Mouse (Mus musculus): ENCODE measurements around the gene Adamts20.
"Not testable (repeated sequence)": the region's sequence is repeated elsewhere in the genome, so short reads cannot be mapped to it uniquely, and the experiment has no call there.

The Adamts20 gene

GRCm38 (mm10) chr15:94444043-94444436 lies 21.2 kb downstream of the Adamts20 start:
- DNase-seq, result peak; percentile 3

GRCm38 (mm10) chr15:94443025-94443424 lies 22.2 kb downstream of the Adamts20 start:
- no peak for DNase-seq

GRCm38 (mm10) chr15:94435532-94435931 lies 29.7 kb downstream of the Adamts20 start:
- DNase-seq, result no peak

DNA sequence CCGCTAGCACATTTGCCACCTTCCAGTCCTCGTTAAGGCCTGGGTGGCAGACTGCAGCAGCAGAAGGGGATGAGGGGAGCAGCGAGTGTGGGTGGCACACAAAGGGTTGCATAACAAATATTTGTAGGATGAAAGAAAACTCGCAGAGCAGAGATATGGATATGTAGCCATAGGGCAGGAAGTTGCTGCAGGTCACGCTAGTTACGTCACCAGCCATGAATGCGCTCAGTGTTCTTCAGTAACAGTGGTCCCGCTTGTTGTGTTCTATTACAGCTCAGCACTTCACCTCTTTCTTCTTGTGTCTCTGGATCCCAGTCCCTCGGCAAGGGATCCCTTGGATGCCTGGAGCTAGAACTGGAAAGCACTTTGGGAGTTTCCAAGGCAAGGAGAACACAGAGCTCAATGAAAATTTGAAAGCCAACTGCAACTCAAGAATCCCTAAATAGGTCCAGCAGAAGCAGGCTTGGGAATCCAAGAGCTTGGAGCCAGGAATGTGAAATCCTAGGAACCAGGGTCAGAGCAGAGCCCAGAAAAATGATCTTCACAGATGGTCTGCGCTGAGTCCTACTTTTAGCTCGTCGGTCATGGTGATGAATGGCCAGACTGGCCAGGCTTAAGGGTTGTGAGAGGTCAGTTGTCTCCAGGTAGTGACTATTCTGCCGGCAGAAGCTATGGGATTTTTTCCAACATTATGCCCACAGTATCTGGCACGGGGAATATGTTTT lies 34.4 kb downstream of the Adamts20 start:
- DNase-seq, result no peak

DNA sequence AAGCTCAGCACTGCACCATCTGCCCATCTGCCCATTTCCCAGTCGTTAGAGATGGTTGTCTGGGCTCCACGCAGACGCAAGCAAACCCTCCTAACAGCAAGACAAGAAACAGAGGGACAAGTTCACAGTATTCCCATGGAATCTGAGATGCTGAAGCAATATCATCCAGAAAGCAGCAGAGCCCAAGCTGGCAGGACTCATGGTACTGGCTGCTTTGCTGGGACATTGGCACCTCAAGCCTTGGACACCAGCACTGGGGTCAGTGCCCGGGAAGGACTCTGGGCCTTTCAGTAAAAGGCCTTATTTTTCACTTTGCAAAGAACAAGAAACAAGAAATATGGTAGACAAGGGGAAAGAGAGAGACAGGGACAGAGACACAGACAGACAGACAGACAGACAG lies 36.5 kb downstream of the Adamts20 start:
- no peak for DNase-seq

DNA sequence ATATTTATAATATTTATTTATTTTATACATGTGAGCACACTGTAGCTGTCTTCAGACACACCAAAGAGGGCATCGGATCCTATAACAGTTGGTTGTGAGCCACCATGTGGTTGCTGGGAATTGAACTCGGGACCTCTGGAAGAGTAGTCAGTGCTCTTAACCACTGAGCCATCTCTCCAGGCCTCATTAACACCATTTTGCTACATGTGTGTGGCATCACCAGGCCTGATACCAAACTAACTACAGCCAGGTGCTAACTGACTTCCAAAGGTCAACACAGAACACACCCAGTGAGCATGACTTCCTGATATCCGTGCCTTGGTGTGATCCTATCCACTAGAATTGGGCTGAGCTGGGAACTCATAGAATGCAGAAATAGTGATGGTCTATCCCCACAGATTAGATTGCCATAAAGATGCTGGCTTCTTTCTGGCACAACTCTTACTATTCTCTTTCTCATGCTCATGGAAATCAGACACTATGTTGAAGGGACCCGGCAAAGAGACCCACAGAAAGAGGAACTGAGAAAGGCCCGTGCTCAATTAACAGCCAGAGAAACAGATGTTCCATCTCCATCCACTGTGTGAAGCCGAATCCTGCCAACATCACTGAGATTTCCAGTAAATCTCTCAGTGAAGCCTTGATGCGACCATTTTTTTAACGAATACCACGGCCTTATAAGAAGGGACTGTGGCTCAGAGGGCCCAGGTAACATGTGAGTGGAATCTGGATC lies 37.6 kb downstream of the Adamts20 start:
- no peak for DNase-seq

DNA sequence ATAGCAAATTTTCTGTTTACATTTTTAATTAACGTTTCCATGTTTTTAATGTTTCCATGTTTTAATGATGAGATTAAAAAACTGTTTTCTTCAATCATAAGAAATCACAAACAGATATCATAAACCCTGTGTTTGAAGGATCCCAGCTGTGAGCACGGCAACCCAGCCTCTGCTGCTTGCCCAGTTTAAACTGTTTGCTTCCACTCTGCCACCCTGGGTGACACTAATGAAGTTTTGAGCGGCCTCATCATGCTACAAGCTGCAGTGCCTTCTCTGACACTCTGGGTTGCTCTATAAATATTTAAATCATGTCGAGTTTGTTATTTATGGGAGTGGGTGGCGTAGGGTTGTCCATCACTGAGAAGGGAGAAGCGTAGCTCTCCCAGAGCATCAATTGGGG lies 44.7 kb downstream of the Adamts20 start:
- no peak for DNase-seq

GRCm38 (mm10) chr15:94419167-94419566 lies 46.1 kb downstream of the Adamts20 start:
- no peak for DNase-seq

- DNase-seq, result no peak
Observed at GRCm38 (mm10) chr15:94418427-94418826, 46.8 kb downstream of the Adamts20 start.

- no peak for DNase-seq
Observed at GRCm38 (mm10) chr15:94417216-94418155, 47.7 kb downstream of the Adamts20 start.

DNA sequence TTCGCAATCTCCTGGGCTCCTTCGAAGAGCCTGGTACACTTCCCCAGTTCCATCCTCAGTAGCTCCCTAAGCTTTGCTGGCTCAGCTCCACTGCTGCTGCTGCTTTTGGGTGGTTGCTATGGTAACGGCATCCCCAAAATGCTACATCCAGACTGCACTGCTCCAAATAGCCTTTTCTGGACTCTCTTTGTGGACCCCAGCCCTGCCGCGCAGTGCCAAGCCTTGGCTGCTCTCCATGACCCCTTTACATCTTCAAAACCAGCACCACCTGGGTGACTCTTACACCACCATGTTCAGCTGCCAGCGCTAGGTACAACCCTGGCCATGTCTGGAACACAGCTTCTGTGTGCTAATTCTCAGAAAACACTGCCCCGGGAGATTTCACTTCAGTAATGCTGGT lies 55.4 kb downstream of the Adamts20 start:
- no peak for DNase-seq

GRCm38 (mm10) chr15:94406364-94406763 lies 58.9 kb downstream of the Adamts20 start:
- no peak for DNase-seq

GRCm38 (mm10) chr15:94404071-94404545 lies 61.1 kb downstream of the Adamts20 start:
- peak; percentile 83 for DNase-seq

- DNase-seq, result no peak
Observed at GRCm38 (mm10) chr15:94403461-94404070, 61.7 kb downstream of the Adamts20 start.

DNA sequence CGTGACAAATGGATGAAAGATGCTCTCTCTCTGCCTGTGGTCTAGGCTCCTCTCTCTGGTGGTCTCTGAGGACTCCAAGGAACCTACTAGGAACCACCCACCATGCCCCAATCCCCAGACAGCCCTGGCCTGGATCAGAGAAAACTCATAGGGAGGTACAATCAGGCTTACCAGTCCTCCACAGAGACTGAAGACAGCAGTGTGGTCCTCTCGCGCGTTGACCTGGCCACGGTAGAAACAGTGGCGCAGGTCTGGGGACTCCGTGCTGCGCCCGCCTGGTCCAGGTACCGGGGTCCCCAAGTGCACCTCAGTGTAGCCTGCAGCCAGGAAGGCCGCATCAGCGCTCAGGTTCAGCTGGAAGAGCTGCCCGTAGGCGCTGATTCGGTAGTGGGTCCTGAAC lies 62.2 kb downstream of the Adamts20 start:
- DNase-seq, result no peak

DNA sequence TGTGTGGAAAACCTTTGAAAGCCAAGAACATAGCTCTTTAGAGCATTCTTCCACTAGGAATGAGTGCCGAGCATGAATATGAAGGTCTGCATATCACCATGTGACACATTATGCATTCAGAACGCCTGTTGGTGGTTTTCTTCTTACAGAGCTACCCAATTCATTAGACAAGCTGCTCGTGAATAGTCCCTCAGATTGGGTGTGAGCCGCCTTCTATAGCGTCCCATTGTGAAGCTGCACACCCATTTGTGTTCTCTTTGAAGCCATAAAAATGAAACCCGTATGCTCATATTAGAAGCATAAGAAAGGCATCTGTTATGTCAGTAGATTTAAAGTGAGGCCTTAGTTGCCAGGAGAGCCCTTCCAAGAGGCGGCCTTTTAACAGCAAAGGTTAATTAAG lies 72.5 kb downstream of the Adamts20 start:
- DNase-seq, result no peak

DNA sequence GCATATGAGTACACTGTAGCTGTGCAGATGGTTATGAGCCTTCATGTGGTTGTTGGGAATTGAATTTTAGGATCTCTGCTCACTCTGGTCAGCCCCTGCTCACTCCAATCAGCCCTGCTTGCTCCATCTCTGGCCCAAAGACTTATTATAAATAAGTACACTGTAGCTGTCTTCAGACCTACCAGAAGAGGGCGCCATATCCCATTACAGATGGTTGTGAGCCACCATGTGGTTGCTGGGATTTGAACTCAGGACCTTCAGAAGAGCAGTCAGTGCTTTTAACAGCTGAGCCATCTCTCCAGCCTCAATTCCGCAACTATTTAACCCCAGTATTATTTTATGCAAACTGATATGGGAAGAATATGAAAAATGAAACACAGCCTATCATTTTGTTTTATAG lies 75.1 kb downstream of the Adamts20 start:
- DNase-seq, result not testable (repeated sequence)

DNA sequence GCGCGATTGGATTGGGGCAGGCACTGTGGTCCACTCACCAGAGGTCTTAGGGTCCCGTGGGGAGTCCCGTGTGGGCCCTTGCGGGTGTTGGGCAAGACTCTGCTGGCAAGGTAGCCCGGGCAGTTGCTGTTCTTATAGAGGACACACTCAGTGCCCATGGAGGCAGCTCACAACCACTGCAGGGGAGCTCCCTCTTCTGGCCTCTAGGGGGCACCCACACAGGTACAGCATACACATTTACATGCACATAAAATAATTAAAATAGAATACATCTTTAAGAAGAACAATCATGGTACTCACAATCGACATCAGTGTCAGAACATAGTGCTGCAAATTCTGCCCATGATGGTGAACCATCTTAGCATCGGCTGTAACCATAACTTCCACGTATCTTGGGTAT lies 85.8 kb downstream of the Adamts20 start:
- DNase-seq, result no peak

DNA sequence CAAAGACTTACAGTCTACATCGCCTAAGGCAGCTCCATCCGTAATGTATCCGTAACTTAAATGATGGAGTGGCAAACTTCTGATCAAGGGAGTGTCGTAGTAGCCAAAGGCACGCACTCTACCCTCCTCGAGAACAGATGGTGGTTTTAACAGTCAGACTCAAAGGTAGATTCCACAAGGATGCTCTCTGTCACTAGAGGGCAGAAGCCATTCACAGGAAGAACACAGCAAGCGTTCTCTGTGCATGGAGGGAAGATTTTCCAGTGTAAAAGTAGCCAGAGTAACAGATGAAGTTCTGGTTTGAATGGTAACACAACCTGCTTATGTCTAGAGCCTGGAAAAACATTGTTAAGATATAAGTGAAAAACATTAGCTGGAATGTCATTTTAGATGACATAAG lies 92.7 kb downstream of the Adamts20 start:
- DNase-seq, result no peak

GRCm38 (mm10) chr15:94349052-94349451 lies 116.2 kb downstream of the Adamts20 start:
- DNase-seq, result no peak

DNA sequence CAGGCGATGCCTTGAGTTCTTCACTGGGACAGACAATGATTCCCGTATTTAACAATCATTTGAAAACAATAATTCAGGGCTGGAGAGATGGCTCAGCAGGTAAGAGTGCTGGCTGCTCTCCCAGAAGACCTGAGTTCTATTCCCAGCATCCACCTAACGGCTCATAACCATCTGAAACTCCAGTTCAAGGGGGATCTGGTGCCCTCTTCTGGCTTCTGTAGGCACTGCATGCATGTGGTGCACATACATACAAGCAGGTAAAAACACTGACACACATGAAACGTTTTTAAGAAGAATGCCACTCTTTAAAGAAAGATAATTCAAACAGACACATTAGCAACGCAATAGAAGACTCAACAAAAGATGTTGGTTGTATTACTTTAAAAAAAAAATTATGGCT lies 120.9 kb downstream of the Adamts20 start:
- DNase-seq, result no peak

DNA sequence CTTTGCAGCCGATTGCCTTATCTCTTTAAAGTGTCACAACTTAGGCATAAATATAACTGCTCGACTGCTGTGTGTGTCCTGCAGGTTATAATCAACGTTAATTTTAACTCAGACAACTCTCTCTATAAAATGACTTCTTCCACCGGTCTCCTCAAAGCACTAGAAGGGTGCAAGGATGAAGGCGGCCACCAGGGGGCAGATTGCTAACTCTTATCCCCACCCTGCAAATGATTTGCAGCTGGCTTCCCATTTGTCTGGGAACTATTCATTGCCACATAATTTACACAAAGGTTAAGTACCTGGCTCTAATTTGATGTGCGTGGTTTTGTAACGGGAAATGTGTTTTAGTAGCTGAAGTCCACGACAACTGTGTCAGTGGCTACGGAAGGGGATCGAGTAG lies 122.9 kb downstream of the Adamts20 start:
- DNase-seq, result peak; percentile 80

- no peak for DNase-seq
Observed at GRCm38 (mm10) chr15:94339011-94339410, 126.2 kb downstream of the Adamts20 start.

All from kidney, postnatal 14 days (tissue).